Mouse (Mus musculus): ENCODE results near the gene Ints2. TPM values are rescaled to one million over a fixed set of nuclear protein-coding genes. Genes with fewer than 3 reads are reported as not detected.
A peak's percentile ranks its signal among the peaks of the same experiment; 100 is the strongest.
"Not testable (repeated sequence)": the region's sequence is repeated elsewhere in the genome, so short reads cannot be mapped to it uniquely, and the experiment has no call there.

The Ints2 gene
- polyA plus RNA-seq, 1 experiment from 2014 or later, result 27.2 TPM

DNA sequence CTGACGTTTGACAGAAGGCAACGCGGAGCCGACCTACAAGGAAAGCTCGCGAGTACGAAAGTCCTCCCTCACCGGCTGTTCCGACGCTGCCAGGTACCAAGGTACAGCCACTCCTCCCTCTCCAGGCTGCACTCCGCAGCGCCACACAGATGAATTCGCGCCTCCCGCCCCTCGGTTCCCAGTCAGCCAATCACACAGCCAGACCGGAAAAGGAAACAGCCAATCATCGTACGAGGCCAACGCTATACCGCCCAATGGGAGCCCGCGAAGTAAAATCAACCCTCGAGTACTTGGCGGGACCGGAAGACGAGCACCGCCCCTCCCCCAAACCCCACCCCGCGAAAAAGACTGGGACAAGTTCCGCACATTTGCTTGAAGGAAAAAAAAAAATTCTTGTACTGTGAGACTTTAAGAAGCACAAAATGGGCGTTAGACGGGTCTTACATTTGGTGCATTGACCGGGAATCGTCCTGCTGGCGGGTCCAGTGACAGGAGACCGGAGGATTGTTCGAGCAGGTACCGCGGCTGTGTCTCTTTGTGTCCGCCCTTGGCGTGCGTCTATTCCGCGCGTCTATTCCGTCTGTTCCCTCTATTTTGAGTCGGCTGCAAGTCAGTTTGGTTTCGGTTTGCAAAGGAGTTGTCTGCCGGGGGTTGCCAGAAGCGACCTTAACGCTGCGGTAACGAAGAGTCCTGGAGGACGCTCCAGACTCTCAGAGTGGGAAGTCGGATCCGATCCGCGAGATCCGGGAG, 56.2 kb downstream of the Ints2 start, which contains the start of gene Brip1:
TSS of gene Brip1 (minus strand) at position 157 of the 750 bp plus-strand sequence.
- Histone ChIP-seq H3K4me3 (ENCODE audit: low read depth, low read length) (peak within 1 kb of the TSS; percentile 80), H3K9ac (ENCODE audit: low read length) (peak within 1 kb of the TSS; percentile 87), H3K9me3 (ENCODE audit: control insufficient read depth, low read length) (peaks cover 9% of the 10 kb centered on the region), H3K27me3 (replicated peaks; ENCODE audit: control insufficient read depth, insufficient read depth, low read length) (no peaks in the 10 kb centered on the region), H3K27ac (ENCODE audit: low read depth) (peak within 1 kb of the TSS; percentile 92), H3K4me2 (ENCODE audit: low read length) (peak within 1 kb of the TSS; percentile 73), H3K36me3 (ENCODE audit: control insufficient read depth, insufficient read depth, low read length) (peaks cover 46% of the 10 kb centered on the region), H3K4me1 (replicated peaks; ENCODE audit: control insufficient read depth, insufficient read depth, low read length) (peaks cover 13% of the 10 kb centered on the region)
- WGBS, result under 1% methylated on average over 60 of the region's 60 CpGs
- peak; percentile 95 for DNase-seq (ENCODE audit: low spot score)
- peak; percentile 99 for ATAC-seq (replicated peaks; ENCODE audit: low FRiP score, low TSS enrichment, low read depth)

DNA sequence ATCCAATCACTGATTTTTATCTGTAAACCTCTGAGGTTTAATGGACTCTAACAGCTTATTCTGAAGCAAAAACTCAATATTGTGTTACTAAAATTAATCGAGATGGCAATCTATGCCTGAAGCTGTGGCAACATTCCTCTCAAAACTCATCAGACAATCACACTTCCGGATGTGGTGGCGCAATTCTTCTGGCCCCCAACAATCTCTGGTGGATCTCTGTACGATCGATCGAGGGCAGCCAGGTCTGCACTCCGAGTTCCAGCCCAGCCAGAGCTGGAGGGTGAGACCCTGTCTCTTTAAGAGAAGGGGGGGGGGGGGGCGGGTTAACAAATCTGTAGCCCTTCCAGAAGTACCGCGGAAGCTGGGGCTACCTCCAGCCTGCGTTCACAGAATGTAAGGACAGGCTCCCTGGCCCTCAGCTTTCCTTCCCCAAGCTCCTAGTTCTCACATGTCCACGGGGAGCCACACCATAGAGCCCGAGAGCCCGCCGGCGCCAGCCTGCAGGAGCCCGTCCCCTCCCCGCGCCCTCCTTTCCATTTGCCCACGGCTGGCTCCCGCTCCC, 56.8 kb downstream of the Ints2 start:
- peak overlapping the region; percentile 92 for H3K27ac ChIP-seq (ENCODE audit: low read depth)
- H3K9ac ChIP-seq (ENCODE audit: low read length), result peak overlapping the region; percentile 60
- DNase-seq (ENCODE audit: low spot score), result no peak
- peaks cover 13% of the 10 kb centered on the region for H3K4me1 ChIP-seq (replicated peaks; ENCODE audit: control insufficient read depth, insufficient read depth, low read length)
- H3K27me3 ChIP-seq (replicated peaks; ENCODE audit: control insufficient read depth, insufficient read depth, low read length), result no peaks in the 10 kb centered on the region
- peak overlapping the region; percentile 80 for H3K4me3 ChIP-seq (ENCODE audit: low read depth, low read length)
- under 1% methylated on average over 20 of the region's 21 CpGs for WGBS
- H3K36me3 ChIP-seq (ENCODE audit: control insufficient read depth, insufficient read depth, low read length), result peaks cover 42% of the 10 kb centered on the region
- peaks cover 9% of the 10 kb centered on the region for H3K9me3 ChIP-seq (ENCODE audit: control insufficient read depth, low read length)
- peak; percentile 77 for ATAC-seq (replicated peaks; ENCODE audit: low FRiP score, low TSS enrichment, low read depth)
- peak overlapping the region; percentile 71 for H3K4me2 ChIP-seq (ENCODE audit: low read length)

DNA sequence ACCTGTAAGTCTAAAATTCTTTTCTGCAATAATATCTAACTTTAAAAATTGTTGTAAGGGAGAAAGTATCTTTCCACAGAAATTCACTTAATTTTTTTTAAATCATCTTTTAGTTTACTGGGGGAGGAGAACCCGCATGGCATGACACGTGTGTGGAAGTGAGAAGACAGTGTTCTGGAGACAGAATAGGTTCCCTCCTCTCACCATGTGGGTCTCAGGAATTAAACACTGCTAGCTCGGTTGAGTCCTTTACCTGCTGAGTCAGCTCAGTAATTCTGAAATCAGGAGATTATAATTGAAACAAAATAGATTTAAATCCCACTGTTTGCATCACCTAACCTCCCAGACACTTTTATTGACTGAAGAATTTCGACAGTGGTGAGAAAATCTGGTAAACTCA, 57.6 kb downstream of the Ints2 start:
- Histone ChIP-seq H3K9me3 (ENCODE audit: control insufficient read depth, low read length) (peaks cover 9% of the 10 kb centered on the region), H3K36me3 (ENCODE audit: control insufficient read depth, insufficient read depth, low read length) (peaks cover 39% of the 10 kb centered on the region), H3K4me3 (ENCODE audit: low read depth, low read length) (peak overlapping the region; percentile 80), H3K27me3 (replicated peaks; ENCODE audit: control insufficient read depth, insufficient read depth, low read length) (no peaks in the 10 kb centered on the region), H3K9ac (ENCODE audit: low read length) (peak overlapping the region; percentile 60), H3K27ac (ENCODE audit: low read depth) (no peak overlapping the region), H3K4me2 (ENCODE audit: low read length) (peak overlapping the region; percentile 71), H3K4me1 (replicated peaks; ENCODE audit: control insufficient read depth, insufficient read depth, low read length) (peaks cover 13% of the 10 kb centered on the region)
- ATAC-seq (replicated peaks; ENCODE audit: low FRiP score, low TSS enrichment, low read depth) (no peak), DNase-seq (ENCODE audit: low spot score) (no peak)
- 48% methylated on average over 4 of the region's 4 CpGs for WGBS

DNA sequence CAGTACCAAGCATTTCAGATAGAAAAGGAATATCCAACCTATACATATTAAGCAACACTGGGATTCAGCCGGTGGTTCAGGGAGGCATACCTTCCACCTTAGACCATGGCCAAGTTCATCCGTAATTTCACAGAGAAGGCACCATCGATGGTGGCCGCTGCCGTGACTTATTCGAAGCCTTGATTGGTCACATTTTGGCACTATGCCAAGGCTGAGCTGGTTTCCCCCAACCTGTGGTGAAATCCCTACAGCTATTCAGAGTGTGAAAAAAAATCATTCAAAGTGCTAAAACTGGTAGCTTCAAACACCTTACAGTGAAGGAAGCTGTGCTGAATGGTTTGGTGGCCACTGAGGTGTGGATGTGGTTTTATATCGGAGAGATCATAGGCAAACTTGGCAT, 72.2 kb downstream of the Ints2 start:
- not testable (repeated sequence) for H3K4me3 ChIP-seq (ENCODE audit: low read depth, low read length); H3K4me2 ChIP-seq (ENCODE audit: low read length); H3K27ac ChIP-seq (ENCODE audit: low read depth); DNase-seq (ENCODE audit: low spot score); H3K9ac ChIP-seq (ENCODE audit: low read length); ATAC-seq (replicated peaks; ENCODE audit: low FRiP score, low TSS enrichment, low read depth); H3K4me1 ChIP-seq (replicated peaks; ENCODE audit: control insufficient read depth, insufficient read depth, low read length); H3K27me3 ChIP-seq (replicated peaks; ENCODE audit: control insufficient read depth, insufficient read depth, low read length); H3K36me3 ChIP-seq (ENCODE audit: control insufficient read depth, insufficient read depth, low read length); H3K9me3 ChIP-seq (ENCODE audit: control insufficient read depth, low read length)
- 91% methylated on average over 7 of the region's 7 CpGs for WGBS

DNA sequence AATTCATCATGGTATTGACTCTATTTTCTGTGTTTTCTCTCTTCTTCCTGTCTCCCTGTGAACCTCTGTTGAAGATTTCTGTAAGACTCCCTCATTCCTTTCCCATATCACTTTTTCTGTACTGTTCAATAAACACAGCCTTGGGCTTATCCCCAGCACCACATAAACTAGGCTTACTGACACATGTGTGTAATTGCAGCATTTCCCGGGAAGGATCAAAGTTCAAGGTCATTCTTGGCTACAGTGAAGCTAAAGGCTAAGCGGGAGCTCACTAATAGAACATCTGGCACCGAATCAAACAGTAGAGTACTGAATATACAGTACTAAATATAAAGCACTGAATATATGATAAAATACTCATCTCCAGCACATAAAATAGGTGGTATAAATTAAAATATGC, 81.5 kb downstream of the Ints2 start:
- 67% methylated on average over 3 of the region's 3 CpGs for WGBS
- Histone ChIP-seq H3K36me3 (ENCODE audit: control insufficient read depth, insufficient read depth, low read length) (no peaks in the 10 kb centered on the region), H3K4me3 (ENCODE audit: low read depth, low read length) (no peak overlapping the region), H3K9ac (ENCODE audit: low read length) (no peak overlapping the region), H3K4me1 (replicated peaks; ENCODE audit: control insufficient read depth, insufficient read depth, low read length) (no peaks in the 10 kb centered on the region), H3K27me3 (replicated peaks; ENCODE audit: control insufficient read depth, insufficient read depth, low read length) (no peaks in the 10 kb centered on the region), H3K9me3 (ENCODE audit: control insufficient read depth, low read length) (no peaks in the 10 kb centered on the region), H3K4me2 (ENCODE audit: low read length) (no peak overlapping the region), H3K27ac (ENCODE audit: low read depth) (no peak overlapping the region)
- no peak for ATAC-seq (replicated peaks; ENCODE audit: low FRiP score, low TSS enrichment, low read depth)
- DNase-seq (ENCODE audit: low spot score), result no peak

DNA sequence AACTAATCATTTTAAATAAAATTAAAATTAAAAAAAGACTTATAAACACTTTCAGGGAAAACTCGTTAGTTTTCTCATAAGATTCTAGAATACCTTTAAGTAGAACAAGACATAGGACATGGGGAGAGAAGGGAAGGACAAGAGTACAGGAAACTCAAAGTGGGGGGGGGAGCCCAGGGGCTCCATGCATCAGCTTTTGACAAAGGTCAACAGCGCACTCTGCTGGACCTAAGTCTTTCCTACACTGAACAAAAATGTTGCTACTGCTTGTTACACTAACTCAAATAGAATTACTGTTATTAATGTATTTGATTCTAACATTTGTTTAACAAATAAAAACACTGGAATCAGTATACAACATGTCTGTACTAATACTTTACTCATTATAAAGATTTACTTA, 83.2 kb downstream of the Ints2 start:
- H3K4me1 ChIP-seq (replicated peaks; ENCODE audit: control insufficient read depth, insufficient read depth, low read length), result no peaks in the 10 kb centered on the region
- H3K4me2 ChIP-seq (ENCODE audit: low read length), result no peak overlapping the region
- H3K36me3 ChIP-seq (ENCODE audit: control insufficient read depth, insufficient read depth, low read length), result no peaks in the 10 kb centered on the region
- H3K4me3 ChIP-seq (ENCODE audit: low read depth, low read length), result no peak overlapping the region
- WGBS, result 53% methylated on average over 2 of the region's 2 CpGs
- ATAC-seq (replicated peaks; ENCODE audit: low FRiP score, low TSS enrichment, low read depth) (no peak), DNase-seq (ENCODE audit: low spot score) (peak; percentile 70)
- no peak overlapping the region for H3K27ac ChIP-seq (ENCODE audit: low read depth)
- H3K27me3 ChIP-seq (replicated peaks; ENCODE audit: control insufficient read depth, insufficient read depth, low read length), result no peaks in the 10 kb centered on the region
- no peak overlapping the region for H3K9ac ChIP-seq (ENCODE audit: low read length)
- H3K9me3 ChIP-seq (ENCODE audit: control insufficient read depth, low read length), result no peaks in the 10 kb centered on the region

DNA sequence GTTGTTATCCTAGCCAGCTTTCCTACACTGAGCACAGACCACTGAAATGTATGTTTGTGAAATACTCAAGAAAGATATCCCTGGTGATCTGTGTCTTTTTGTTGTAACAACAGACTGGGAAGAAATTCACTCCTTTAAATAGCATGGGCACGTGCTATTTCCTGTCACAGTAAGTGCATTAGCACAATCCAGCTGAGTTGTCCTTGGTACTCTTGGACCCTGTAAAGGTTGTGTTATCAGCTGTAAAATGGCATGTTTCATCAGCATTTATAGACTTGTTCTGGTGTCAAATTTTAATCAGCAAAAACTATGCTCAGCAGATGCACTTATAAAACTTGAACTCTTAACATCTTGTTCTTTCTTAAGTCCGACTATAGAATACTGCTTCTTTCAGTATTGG, 86.6 kb downstream of the Ints2 start:
- Histone ChIP-seq H3K36me3 (ENCODE audit: control insufficient read depth, insufficient read depth, low read length) (no peaks in the 10 kb centered on the region), H3K9me3 (ENCODE audit: control insufficient read depth, low read length) (no peaks in the 10 kb centered on the region), H3K4me3 (ENCODE audit: low read depth, low read length) (no peak overlapping the region), H3K27me3 (replicated peaks; ENCODE audit: control insufficient read depth, insufficient read depth, low read length) (no peaks in the 10 kb centered on the region), H3K9ac (ENCODE audit: low read length) (no peak overlapping the region), H3K4me2 (ENCODE audit: low read length) (no peak overlapping the region), H3K4me1 (replicated peaks; ENCODE audit: control insufficient read depth, insufficient read depth, low read length) (no peaks in the 10 kb centered on the region), H3K27ac (ENCODE audit: low read depth) (no peak overlapping the region)
- DNase-seq (ENCODE audit: low spot score) (no peak), ATAC-seq (replicated peaks; ENCODE audit: low FRiP score, low TSS enrichment, low read depth) (no peak)
- 82% methylated on average over 2 of the region's 2 CpGs for WGBS
